Mouse (Mus musculus) heart, embryonic 15.5 days (tissue): ENCODE data around the gene Snap25. TPM values are rescaled to one million over a fixed set of nuclear protein-coding genes. Genes with fewer than 3 reads are reported as not detected.

ENCODE experiments used
- ATAC-seq: fragments of 200-750 bp; cut with Nextera tagmentation; replicated peaks from 2 replicates; pipeline ENCODE4 v1.8.0; 2017; ENCODE audit warnings: low read depth, moderate TSS enrichment; ENCODE audit not compliant: insufficient number of reproducible peaks, insufficient read depth, low FRiP score
- H3K27ac ChIP-seq: fragments of 300-500 bp; sonication (generic); 2 replicates; pipeline ENCODE4 v1.5.1; 2015; ENCODE audit warnings: mild to moderate bottlenecking, inconsistent platforms
- H3K27me3 ChIP-seq: fragments of 300-500 bp; sonication (generic); 2 replicates; pipeline ENCODE4 v1.6.1; 2015; ENCODE audit warnings: inconsistent platforms
- H3K36me3 ChIP-seq: fragments of 300-500 bp; sonication (generic); 2 replicates; pipeline ENCODE4 v1.6.1; 2015; ENCODE audit warnings: mild to moderate bottlenecking, inconsistent platforms
- H3K4me1 ChIP-seq: fragments of 300-500 bp; sonication (generic); replicated peaks from 2 replicates; pipeline ENCODE4 v1.6.1; 2015; ENCODE audit warnings: inconsistent platforms
- H3K4me2 ChIP-seq: fragments of 300-500 bp; sonication (generic); 2 replicates; pipeline ENCODE4 v1.6.1; 2015; ENCODE audit warnings: inconsistent platforms, mild to moderate bottlenecking, moderate library complexity
- H3K4me3 ChIP-seq: fragments of 300-500 bp; sonication (generic); 2 replicates; pipeline ENCODE4 v1.5.1; 2015; ENCODE audit warnings: mild to moderate bottlenecking, inconsistent platforms
- H3K9ac ChIP-seq: fragments of 300-500 bp; sonication (generic); 2 replicates; pipeline ENCODE4 v1.6.1; 2015; ENCODE audit warnings: mild to moderate bottlenecking, inconsistent platforms
- H3K9me3 ChIP-seq: fragments of 300-500 bp; sonication (generic); replicated peaks from 2 replicates; pipeline ENCODE4 v1.6.1; 2016; ENCODE audit warnings: inconsistent platforms
- WGBS: fragments of 180-500 bp; shearing (Covaris S2); methylation state at CpG from one replicate; pipeline ENCODE4 v1.1.7; 2015; ENCODE audit warnings: mixed read lengths; 5-methylcytosine and 5-hydroxymethylcytosine counted together
- polyA plus RNA-seq: library from polyadenylated mRNA; unstranded; fragments of >200 nt; fragmentation: Nextera tagmentation; extraction: Ambion mirVana; gene quantifications from 2 replicates; pipeline ENCODE4 v1.2.1, GENCODE M21; 2015

The Snap25 gene
- polyA plus RNA-seq, 1 experiment from 2014 or later: 0.59 TPM

DNA sequence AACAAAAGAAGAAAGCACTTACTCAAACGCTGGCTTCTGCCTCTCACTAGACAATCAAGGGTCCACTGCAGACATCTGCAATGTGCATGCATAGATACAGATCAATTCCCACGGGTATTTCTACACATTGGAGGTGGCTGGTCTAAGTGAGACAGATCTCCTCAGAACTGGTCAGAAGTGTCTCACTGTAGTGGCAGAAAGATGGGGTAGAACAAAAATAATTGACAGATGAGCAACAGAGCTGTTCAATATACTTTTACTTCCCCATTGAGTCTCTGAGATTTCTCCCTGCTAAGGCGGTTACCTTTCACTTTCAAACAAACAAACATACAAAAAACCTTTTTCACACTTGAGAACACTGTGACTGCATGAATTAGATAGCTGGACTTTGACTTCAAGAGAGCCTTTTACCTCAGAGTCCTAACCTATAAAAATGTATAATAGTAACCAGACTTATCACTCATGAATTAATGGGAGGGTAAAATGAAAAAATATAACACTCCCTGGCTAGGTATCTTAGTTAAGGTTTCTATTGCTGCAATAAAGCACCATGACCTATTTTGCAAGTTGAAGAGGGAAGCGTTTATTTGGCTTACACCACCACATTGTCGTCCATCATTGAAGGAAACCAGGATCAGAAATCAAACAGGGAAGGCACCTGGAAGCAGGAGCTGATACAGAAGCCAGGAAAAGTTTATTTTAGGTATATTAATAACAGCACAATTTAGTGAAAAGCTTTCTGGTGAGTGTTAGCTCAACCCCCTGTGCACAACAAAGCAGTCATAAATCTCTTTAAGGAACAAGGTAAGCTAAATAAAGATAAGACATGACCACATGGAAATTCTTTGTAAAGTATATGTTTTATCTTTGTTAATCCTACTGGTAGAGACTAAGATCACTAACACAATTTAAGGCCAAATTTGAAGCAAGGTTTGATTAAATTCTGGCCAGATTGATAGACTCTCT is 110.8 kb downstream of the Snap25 start:
- Histone ChIP-seq H3K9me3 (no peaks in the 10 kb centered on the region), H3K36me3 (no peaks in the 10 kb centered on the region), H3K9ac (no peak overlapping the region), H3K4me3 (no peak overlapping the region), H3K4me2 (no peak overlapping the region), H3K27me3 (no peaks in the 10 kb centered on the region), H3K4me1 (no peaks in the 10 kb centered on the region), H3K27ac (no peak overlapping the region)
- WGBS: 50% methylated on average over 5 of the region's 5 CpGs
- no peak for ATAC-seq

DNA sequence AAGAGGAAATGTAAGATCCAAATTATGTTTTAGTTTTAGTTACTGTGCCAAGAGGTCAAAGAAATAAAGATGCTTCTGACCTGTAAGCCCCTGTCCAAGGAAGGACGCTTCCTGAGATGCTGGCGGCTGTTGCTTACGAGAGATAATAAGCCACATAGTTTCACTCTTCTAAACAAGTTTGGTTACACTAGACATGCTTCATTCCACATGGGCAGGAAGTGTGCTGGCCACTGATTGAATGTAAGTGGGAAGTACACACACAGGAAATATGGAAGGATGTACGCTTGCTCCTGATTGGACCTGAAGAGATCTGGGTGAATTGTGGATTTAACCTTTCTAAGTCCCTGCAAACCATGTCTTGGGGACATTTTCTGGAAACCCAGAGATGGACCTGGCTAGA is 114.4 kb downstream of the Snap25 start:
- WGBS: 53% methylated on average over 4 of the region's 4 CpGs
- Histone ChIP-seq H3K9me3 (no peaks in the 10 kb centered on the region), H3K27me3 (no peaks in the 10 kb centered on the region), H3K9ac (no peak overlapping the region), H3K4me1 (no peaks in the 10 kb centered on the region), H3K4me3 (no peak overlapping the region), H3K27ac (no peak overlapping the region), H3K36me3 (no peaks in the 10 kb centered on the region), H3K4me2 (no peak overlapping the region)
- no peak for ATAC-seq

Other genes with a start within 250 kb of the Snap25 start
- 0.05 and 0.15 TPM in 2 replicates for gene Ankef1, start 211.5 kb upstream of the Snap25 start, polyA plus RNA-seq
- gene AL731706.2, start 172.2 kb downstream of the Snap25 start, polyA plus RNA-seq: 52.3 and 59.3 TPM in 2 replicates
- 4.3 and 4.5 TPM in 2 replicates for gene Slx4ip, start 177.8 kb downstream of the Snap25 start, polyA plus RNA-seq
- 32.1 and 43.9 TPM in 2 replicates for gene AL731706.1, start 177.9 kb downstream of the Snap25 start, polyA plus RNA-seq
- gene Mkks, start 177.9 kb downstream of the Snap25 start, polyA plus RNA-seq: 18.9 and 19.9 TPM in 2 replicates